Mouse (Mus musculus) bone marrow, adult 2 months (tissue): ENCODE measurements around the gene Slc30a4.

Experiments
- CTCF ChIP-seq: fragments of 200-500 bp; IDR thresholded peaks from 2 replicates; pipeline ENCODE4 v1.5.1; 2011; ENCODE audit warnings: low read length, control low read depth; ENCODE audit not compliant: control insufficient read depth, insufficient read depth
- POLR2A ChIP-seq: fragments of 200-500 bp; IDR thresholded peaks from 2 replicates; pipeline ENCODE4 v1.6.1; 2011; ENCODE audit warnings: low read depth, mild to moderate bottlenecking, control low read depth, low read length, borderline replicate concordance; ENCODE audit not compliant: control insufficient read depth

DNA sequence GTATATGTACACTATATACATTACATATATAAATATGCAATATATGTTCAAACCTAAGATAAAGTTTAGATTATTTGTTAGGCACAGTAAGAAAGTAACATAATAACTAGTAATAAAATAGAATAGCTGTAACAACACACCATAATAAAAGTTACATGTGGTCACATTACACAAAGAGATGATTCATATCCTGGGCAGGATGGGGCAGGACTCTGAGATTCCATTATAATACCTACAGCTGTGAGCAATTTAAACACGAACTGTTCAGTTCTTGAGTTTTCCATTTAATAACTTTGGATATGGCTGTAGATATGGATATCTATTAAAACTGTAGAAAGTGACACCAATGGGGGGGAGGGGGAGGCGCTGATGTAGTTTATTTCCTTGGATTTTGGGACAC is 4.9 kb downstream of the Slc30a4 start:
- no peak for TF ChIP-seq POLR2A
- no peak for TF ChIP-seq CTCF
